Mouse (Mus musculus) lung, adult 18-20 months (tissue): Measurements from ENCODE around the gene Magee2.
"Not testable (repeated sequence)": the region's sequence is repeated elsewhere in the genome, so short reads cannot be mapped to it uniquely, and the experiment has no call there.

Source experiments
- DNase-seq, 2 experiments: peaks; one replicate each; pipeline ENCODE4 v3.0.0; 2022; ENCODE audit warnings: mixed read lengths in 2 of 2

Magee2 gene

DNA sequence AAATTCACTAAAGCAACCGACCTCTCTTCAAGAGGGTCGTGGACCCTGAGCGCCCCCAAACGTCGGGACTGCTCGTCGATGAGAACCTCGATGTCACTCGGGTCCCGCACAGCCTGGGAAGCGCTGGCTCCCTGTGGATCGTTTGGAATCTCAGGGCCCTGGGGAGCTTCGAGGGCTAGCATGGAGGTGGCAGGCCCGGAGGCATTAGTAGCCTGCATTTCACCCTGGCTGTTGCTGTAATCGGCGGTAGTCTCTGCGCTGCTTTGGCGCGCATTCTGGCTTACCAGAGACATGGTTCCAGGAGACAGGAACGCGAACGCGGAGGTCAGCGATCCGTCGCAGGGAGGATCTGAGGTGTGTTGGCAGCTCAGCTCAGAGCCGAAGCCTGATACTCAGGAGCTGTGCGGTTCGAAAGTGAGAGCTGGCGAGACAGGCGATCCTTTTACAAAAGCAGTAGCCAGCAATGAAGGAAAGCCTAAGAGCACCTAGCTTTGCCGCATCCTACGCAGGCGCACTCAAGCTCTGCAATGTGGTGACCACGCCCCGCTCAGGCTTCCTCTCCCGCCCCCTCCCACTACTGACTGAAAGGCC is at the start of gene Magee2:
TSS of gene Magee2 (minus strand) at position 517 of the 591 bp plus-strand sequence.
- DNase-seq: no peak

DNA sequence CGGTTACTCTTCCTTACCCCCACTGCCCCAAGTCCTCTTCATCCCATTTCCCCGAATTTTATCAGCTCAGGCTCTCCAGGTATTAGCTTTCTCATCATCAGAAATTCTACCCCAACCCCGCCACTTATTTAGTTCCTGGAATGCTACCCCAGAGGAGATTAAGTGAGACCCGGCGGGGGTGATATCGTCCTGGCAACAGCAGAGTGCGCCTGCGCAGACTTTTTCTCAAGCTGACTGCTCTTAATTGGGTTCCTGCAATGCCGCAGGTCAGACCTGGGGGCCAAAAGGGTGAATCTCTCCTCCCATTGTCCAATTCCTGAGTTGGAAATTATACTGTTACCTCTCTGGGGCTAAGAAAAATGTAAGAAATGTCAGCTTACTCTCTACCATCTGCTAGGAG is 3.5 kb downstream of the Magee2 start:
- DNase-seq: no peak

DNA sequence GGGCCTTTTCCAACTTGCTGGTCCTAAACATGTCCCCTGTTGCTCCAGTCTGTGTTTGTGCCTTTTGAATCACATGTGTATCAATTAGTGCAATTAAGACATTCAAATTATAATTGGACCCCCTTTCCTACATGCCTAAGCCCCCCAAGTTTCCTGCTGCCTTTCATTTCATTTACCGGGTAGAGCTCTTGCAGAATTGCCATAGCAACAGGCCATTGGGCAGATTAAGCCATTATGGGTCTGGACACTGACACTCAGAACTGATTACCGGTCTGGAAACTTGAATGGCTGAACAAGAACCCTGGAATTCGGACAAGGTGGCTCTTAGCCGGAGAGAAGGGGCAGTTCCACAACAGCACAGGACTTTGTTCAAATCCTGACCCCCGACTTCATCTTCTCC is 39.5 kb downstream of the Magee2 start:
- DNase-seq: not testable (repeated sequence)

DNA sequence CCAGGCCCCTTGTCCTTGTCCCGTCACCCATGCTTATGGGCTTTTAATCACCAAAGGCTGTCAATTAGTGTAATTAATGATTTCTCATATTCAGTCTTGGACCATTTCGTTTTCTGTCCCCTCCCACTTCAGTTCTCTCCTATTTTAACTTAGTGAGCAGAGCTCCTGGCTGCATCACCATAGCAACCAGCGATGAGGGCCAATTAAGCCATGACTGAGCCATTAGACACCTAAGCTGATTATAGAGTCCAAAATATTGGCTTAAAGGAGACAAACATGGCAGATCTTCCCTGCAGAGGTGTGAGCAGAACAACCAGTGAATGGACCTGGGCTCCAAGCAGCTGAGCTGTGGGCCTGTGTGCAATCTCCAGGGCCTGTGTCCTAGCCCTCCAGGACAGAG is 40.1 kb downstream of the Magee2 start:
- DNase-seq: not testable (repeated sequence)

DNA sequence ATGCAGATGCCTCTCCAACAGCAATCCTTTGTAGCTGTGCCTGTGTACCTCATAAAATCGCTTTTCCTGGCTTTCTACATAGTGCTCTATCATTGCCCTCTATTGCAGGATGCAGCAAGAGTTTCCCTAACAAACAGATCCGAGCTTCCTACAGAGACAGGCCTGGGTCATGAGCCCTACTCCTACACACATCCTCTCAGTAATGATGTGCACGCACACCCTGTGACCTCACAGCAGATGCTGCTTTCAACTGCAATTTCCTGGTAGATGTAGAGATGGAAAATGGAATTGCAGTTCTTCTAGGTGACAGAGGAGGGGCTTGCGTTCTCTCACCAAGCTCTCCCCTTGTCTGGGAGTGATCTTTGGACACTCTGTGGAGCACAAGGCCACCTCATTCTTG is 43.4 kb downstream of the Magee2 start:
- not testable (repeated sequence) for DNase-seq
